Mouse (Mus musculus): ENCODE data around the gene Gm11172. TPM values are rescaled to one million over a fixed set of nuclear protein-coding genes. Genes with fewer than 3 reads are reported as not detected.

The Gm11172 gene
- not detected for polyA plus RNA-seq (2014; fragmentation: Illumina TruSeq; extraction: RNeasy Lipid Tissue Mini Kit (QIAGEN cat#74804); ENCODE audit: low read depth, low replicate concordance)

GRCm38 (mm10) chr16:10812865-10813371 lies at the start of gene Gm11172:
Gene Gm11172, plus strand, starts transcription at chr16:10812915.

GRCm38 (mm10) chr16:10785371-10786231 lies 27.1 kb upstream of the Gm11172 start, which contains the start of gene Socs1:
Gene Socs1, minus strand, starts transcription at chr16:10785536.

GRCm38 (mm10) chr16:10788271-10788670 lies 24.4 kb upstream of the Gm11172 start, which contains the start of gene Tnp2:
Gene Tnp2, minus strand, starts transcription at chr16:10788660.

GRCm38 (mm10) chr16:10790702-10791101 lies 22.0 kb upstream of the Gm11172 start, which contains the start of gene Prm3:
Gene Prm3, minus strand, starts transcription at chr16:10790914.

GRCm38 (mm10) chr16:10796034-10796433 lies 16.7 kb upstream of the Gm11172 start, which contains the start of gene Prm2:
Gene Prm2, minus strand, starts transcription at chr16:10796134.

GRCm38 (mm10) chr16:10805789-10806527 lies 6.8 kb upstream of the Gm11172 start, which contains the start of gene Prm1:
Gene Prm1, minus strand, starts transcription at chr16:10805839.

GRCm38 (mm10) chr16:10834911-10835587 lies 22.3 kb downstream of the Gm11172 start, which contains the start of gene Rmi2:
Gene Rmi2, plus strand, starts transcription at chr16:10835059.

Other genes starting within 250 kb of the Gm11172 start
- 0.38 TPM for gene Socs1, start 27.4 kb upstream of the Gm11172 start, polyA plus RNA-seq (2014; fragmentation: Illumina TruSeq; extraction: RNeasy Lipid Tissue Mini Kit (QIAGEN cat#74804); ENCODE audit: low read depth, low replicate concordance)
- not detected for gene Tnp2, start 24.3 kb upstream of the Gm11172 start, polyA plus RNA-seq (2014; fragmentation: Illumina TruSeq; extraction: RNeasy Lipid Tissue Mini Kit (QIAGEN cat#74804); ENCODE audit: low read depth, low replicate concordance)
- gene Prm3, start 22.0 kb upstream of the Gm11172 start, polyA plus RNA-seq (2014; fragmentation: Illumina TruSeq; extraction: RNeasy Lipid Tissue Mini Kit (QIAGEN cat#74804); ENCODE audit: low read depth, low replicate concordance), result not detected
- not detected for gene Prm2, start 16.8 kb upstream of the Gm11172 start, polyA plus RNA-seq (2014; fragmentation: Illumina TruSeq; extraction: RNeasy Lipid Tissue Mini Kit (QIAGEN cat#74804); ENCODE audit: low read depth, low replicate concordance)
- gene Prm1, start 7.1 kb upstream of the Gm11172 start, polyA plus RNA-seq (2014; fragmentation: Illumina TruSeq; extraction: RNeasy Lipid Tissue Mini Kit (QIAGEN cat#74804); ENCODE audit: low read depth, low replicate concordance), result not detected
- 0.50 TPM for gene Rmi2, start 22.1 kb downstream of the Gm11172 start, polyA plus RNA-seq (2014; fragmentation: Illumina TruSeq; extraction: RNeasy Lipid Tissue Mini Kit (QIAGEN cat#74804); ENCODE audit: low read depth, low replicate concordance)
- gene Snn, start 248.0 kb downstream of the Gm11172 start, polyA plus RNA-seq (2014; fragmentation: Illumina TruSeq; extraction: RNeasy Lipid Tissue Mini Kit (QIAGEN cat#74804); ENCODE audit: low read depth, low replicate concordance), result 7.1 TPM